Mouse (Mus musculus) bone marrow, adult 2 months (tissue): ENCODE measurements around the gene Fli1.

ENCODE experiments used
- CTCF ChIP-seq: fragments of 200-500 bp; IDR thresholded peaks from 2 replicates; pipeline ENCODE4 v1.5.1; 2011; ENCODE audit warnings: low read length, control low read depth; ENCODE audit not compliant: control insufficient read depth, insufficient read depth
- POLR2A ChIP-seq: fragments of 200-500 bp; IDR thresholded peaks from 2 replicates; pipeline ENCODE4 v1.6.1; 2011; ENCODE audit warnings: low read depth, mild to moderate bottlenecking, control low read depth, low read length, borderline replicate concordance; ENCODE audit not compliant: control insufficient read depth

DNA sequence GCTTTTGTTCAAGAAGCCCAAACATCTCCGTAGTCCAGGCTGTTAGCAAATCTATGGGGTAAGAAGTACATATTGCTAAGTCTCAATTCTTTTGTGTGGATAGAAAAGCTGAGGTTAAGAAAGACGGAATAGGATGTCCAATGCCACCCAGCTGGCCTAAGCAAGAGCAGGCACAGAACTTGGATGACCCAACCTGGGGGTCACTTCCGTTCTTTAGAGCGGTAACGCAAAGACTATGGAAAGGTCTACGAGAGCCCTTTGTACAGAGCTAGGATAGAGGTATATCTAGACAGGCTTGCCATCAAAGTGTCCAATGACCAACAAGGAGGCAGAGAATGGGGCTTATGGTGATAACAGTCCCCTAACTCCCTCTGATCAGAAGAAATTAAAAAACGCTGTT lies 15.3 kb downstream of the Fli1 start:
- TF ChIP-seq POLR2A (no peak), CTCF (no peak)
